Mouse (Mus musculus) heart, embryonic 13.5 days (tissue): ENCODE data around the gene Frmd4a. TPM values are rescaled to one million over a fixed set of nuclear protein-coding genes. Genes with fewer than 3 reads are reported as not detected.

ENCODE experiments used
- ATAC-seq: fragments of 200-750 bp; cut with Nextera tagmentation; 2 replicates; pipeline ENCODE4 v1.8.0; 2017; ENCODE audit warnings: moderate TSS enrichment; ENCODE audit not compliant: insufficient number of reproducible peaks, low FRiP score, low TSS enrichment; ENCODE audit errors: extremely low read depth
- H3K27ac ChIP-seq: fragments of 300-500 bp; sonication (generic); replicated peaks from 2 replicates; pipeline ENCODE4 v1.5.1; 2015; ENCODE audit warnings: moderate library complexity, mild to moderate bottlenecking, inconsistent platforms
- H3K27me3 ChIP-seq: fragments of 300-500 bp; sonication (generic); replicated peaks from 2 replicates; pipeline ENCODE4 v1.6.1; 2015; ENCODE audit warnings: mild to moderate bottlenecking, inconsistent platforms
- H3K36me3 ChIP-seq: fragments of 300-500 bp; sonication (generic); 2 replicates; pipeline ENCODE4 v1.6.1; 2015; ENCODE audit warnings: mild to moderate bottlenecking, inconsistent platforms
- H3K4me1 ChIP-seq: fragments of 300-500 bp; sonication (generic); 2 replicates; pipeline ENCODE4 v1.6.1; 2015; ENCODE audit warnings: inconsistent platforms
- H3K4me2 ChIP-seq: fragments of 300-500 bp; sonication (generic); 2 replicates; pipeline ENCODE4 v1.6.1; 2015; ENCODE audit warnings: inconsistent platforms, mild to moderate bottlenecking, moderate library complexity
- H3K4me3 ChIP-seq: fragments of 300-500 bp; sonication (generic); 2 replicates; pipeline ENCODE4 v1.5.1; 2015; ENCODE audit warnings: moderate library complexity, mild to moderate bottlenecking, inconsistent platforms
- H3K9ac ChIP-seq: fragments of 300-500 bp; sonication (generic); 2 replicates; pipeline ENCODE4 v1.6.1; 2015; ENCODE audit warnings: inconsistent platforms, mild to moderate bottlenecking, moderate library complexity
- H3K9me3 ChIP-seq: fragments of 300-500 bp; sonication (generic); 2 replicates; pipeline ENCODE4 v1.6.1; 2016; ENCODE audit warnings: inconsistent platforms
- WGBS: fragments of 180-500 bp; shearing (Covaris S2); methylation state at CpG from one replicate; pipeline ENCODE4 v1.1.7; 2015; ENCODE audit warnings: mixed read lengths; 5-methylcytosine and 5-hydroxymethylcytosine counted together
- polyA plus RNA-seq: library from polyadenylated mRNA; unstranded; fragments of >200 nt; fragmentation: Nextera tagmentation; extraction: Ambion mirVana; gene quantifications from 2 replicates; pipeline ENCODE4 v1.2.1, GENCODE M21; 2015

Gene Frmd4a
- polyA plus RNA-seq, 1 experiment from 2014 or later, result 15.2 TPM

- peaks cover 16% of the 10 kb centered on the region for H3K4me1 ChIP-seq
- peaks cover 6% of the 10 kb centered on the region for H3K9me3 ChIP-seq
- no peak overlapping the region for H3K4me3 ChIP-seq
- H3K36me3 ChIP-seq, result no peaks in the 10 kb centered on the region
- no peak overlapping the region for H3K4me2 ChIP-seq
- no peak for ATAC-seq
- H3K27ac ChIP-seq, result no peak overlapping the region
- no peaks in the 10 kb centered on the region for H3K27me3 ChIP-seq
- no peak overlapping the region for H3K9ac ChIP-seq
- 76% methylated on average over 6 of the region's 6 CpGs for WGBS
These were observed 149.6 kb downstream of the Frmd4a start for GRCm38 (mm10) chr2:4167131-4167530.

- Histone ChIP-seq H3K9me3 (peaks cover 6% of the 10 kb centered on the region), H3K36me3 (no peaks in the 10 kb centered on the region), H3K27ac (no peak overlapping the region), H3K9ac (no peak overlapping the region), H3K4me3 (no peak overlapping the region), H3K4me1 (peaks cover 16% of the 10 kb centered on the region), H3K4me2 (no peak overlapping the region), H3K27me3 (no peaks in the 10 kb centered on the region)
- no peak for ATAC-seq
- 63% methylated on average over 10 of the region's 10 CpGs for WGBS
These were observed 152.2 kb downstream of the Frmd4a start for GRCm38 (mm10) chr2:4169726-4170125.

GRCm38 (mm10) chr2:4170189-4170588 lies 152.7 kb downstream of the Frmd4a start:
- Histone ChIP-seq H3K36me3 (no peaks in the 10 kb centered on the region), H3K4me1 (peaks cover 16% of the 10 kb centered on the region), H3K4me3 (no peak overlapping the region), H3K27ac (no peak overlapping the region), H3K27me3 (no peaks in the 10 kb centered on the region), H3K9ac (no peak overlapping the region), H3K9me3 (peaks cover 6% of the 10 kb centered on the region), H3K4me2 (no peak overlapping the region)
- no peak for ATAC-seq
- whole genome bisulfite sequencing, result 80% methylated on average over 4 of the region's 4 CpGs

- no peak overlapping the region for H3K4me2 ChIP-seq
- no peaks in the 10 kb centered on the region; the same call in 1 of the 2 replicates for H3K9me3 ChIP-seq
- H3K4me3 ChIP-seq, result no peak overlapping the region
- no peak overlapping the region for H3K9ac ChIP-seq
- H3K4me1 ChIP-seq, result peaks cover 17% of the 10 kb centered on the region
- ATAC-seq, result no peak
- no peak overlapping the region for H3K27ac ChIP-seq
- H3K36me3 ChIP-seq, result no peaks in the 10 kb centered on the region
- WGBS, result 78% methylated on average over 8 of the region's 8 CpGs
- H3K27me3 ChIP-seq, result no peaks in the 10 kb centered on the region
These were observed 167.5 kb downstream of the Frmd4a start for GRCm38 (mm10) chr2:4184991-4185390.

GRCm38 (mm10) chr2:4187521-4187920 lies 170.0 kb downstream of the Frmd4a start:
- WGBS, result 37% methylated on average over 4 of the region's 4 CpGs
- peak overlapping the region; percentile 58 for H3K27ac ChIP-seq
- ATAC-seq, result no peak

GRCm38 (mm10) chr2:4188303-4188702 lies 170.8 kb downstream of the Frmd4a start:
- Histone ChIP-seq H3K36me3 (no peaks in the 10 kb centered on the region), H3K27ac (peak overlapping the region; percentile 58), H3K9me3 (no peaks in the 10 kb centered on the region; the same call in 1 of the 2 replicates), H3K4me3 (no peak overlapping the region), H3K4me2 (no peak overlapping the region), H3K9ac (no peak overlapping the region), H3K4me1 (peaks cover 17% of the 10 kb centered on the region), H3K27me3 (no peaks in the 10 kb centered on the region)
- ATAC-seq, result no peak
- 42% methylated on average over 3 of the region's 3 CpGs for WGBS

More at GRCm38 (mm10) chr2:4187521-4187920, 170.0 kb downstream of the Frmd4a start:
- H3K4me2 ChIP-seq, result no peak overlapping the region
- no peaks in the 10 kb centered on the region for H3K27me3 ChIP-seq
- no peaks in the 10 kb centered on the region; the same call in 1 of the 2 replicates for H3K9me3 ChIP-seq
- no peaks in the 10 kb centered on the region for H3K36me3 ChIP-seq
- no peak overlapping the region for H3K4me3 ChIP-seq
- no peak overlapping the region for H3K9ac ChIP-seq
- peaks cover 17% of the 10 kb centered on the region for H3K4me1 ChIP-seq

GRCm38 (mm10) chr2:4190345-4190744 lies 172.8 kb downstream of the Frmd4a start:
- 81% methylated on average over 3 of the region's 3 CpGs for WGBS
- H3K4me1 ChIP-seq, result peaks cover 17% of the 10 kb centered on the region
- H3K27ac ChIP-seq, result no peak overlapping the region
- ATAC-seq, result no peak
- H3K9me3 ChIP-seq, result no peaks in the 10 kb centered on the region; the same call in 1 of the 2 replicates
- H3K9ac ChIP-seq, result no peak overlapping the region
- H3K36me3 ChIP-seq, result no peaks in the 10 kb centered on the region
- no peaks in the 10 kb centered on the region for H3K27me3 ChIP-seq
- H3K4me3 ChIP-seq, result no peak overlapping the region
- H3K4me2 ChIP-seq, result no peak overlapping the region

GRCm38 (mm10) chr2:4190995-4191394 lies 173.5 kb downstream of the Frmd4a start:
- Histone ChIP-seq H3K9me3 (no peaks in the 10 kb centered on the region; the same call in 1 of the 2 replicates), H3K4me2 (no peak overlapping the region), H3K9ac (no peak overlapping the region), H3K27me3 (no peaks in the 10 kb centered on the region), H3K4me1 (peaks cover 17% of the 10 kb centered on the region), H3K36me3 (no peaks in the 10 kb centered on the region), H3K27ac (no peak overlapping the region), H3K4me3 (no peak overlapping the region)
- 66% methylated on average over 5 of the region's 5 CpGs for WGBS
- no peak for ATAC-seq

- H3K27ac ChIP-seq, result no peak overlapping the region
- no peak for ATAC-seq
- no peak overlapping the region for H3K4me2 ChIP-seq
- H3K27me3 ChIP-seq, result no peaks in the 10 kb centered on the region
- no peak overlapping the region for H3K9ac ChIP-seq
- H3K4me3 ChIP-seq, result no peak overlapping the region
- no peaks in the 10 kb centered on the region for H3K9me3 ChIP-seq
- no peaks in the 10 kb centered on the region for H3K36me3 ChIP-seq
- H3K4me1 ChIP-seq, result peaks cover 4% of the 10 kb centered on the region
These were observed 175.7 kb downstream of the Frmd4a start for GRCm38 (mm10) chr2:4193206-4193605.

GRCm38 (mm10) chr2:4194324-4195014 lies 177.0 kb downstream of the Frmd4a start:
- no peaks in the 10 kb centered on the region for H3K4me1 ChIP-seq
- no peak overlapping the region for H3K4me3 ChIP-seq
- 69% methylated on average over 9 of the region's 9 CpGs for WGBS
- H3K27me3 ChIP-seq, result no peaks in the 10 kb centered on the region
- no peak for ATAC-seq
- H3K9me3 ChIP-seq, result no peaks in the 10 kb centered on the region
- no peak overlapping the region for H3K27ac ChIP-seq
- no peak overlapping the region for H3K9ac ChIP-seq
- H3K36me3 ChIP-seq, result no peaks in the 10 kb centered on the region
- no peak overlapping the region for H3K4me2 ChIP-seq

GRCm38 (mm10) chr2:4196041-4196440 lies 178.5 kb downstream of the Frmd4a start:
- no peak overlapping the region for H3K27ac ChIP-seq
- no peak overlapping the region for H3K9ac ChIP-seq
- no peak for ATAC-seq

GRCm38 (mm10) chr2:4209234-4209633 lies 191.7 kb downstream of the Frmd4a start:
- no peaks in the 10 kb centered on the region for H3K9me3 ChIP-seq
- H3K27me3 ChIP-seq, result no peaks in the 10 kb centered on the region
- H3K4me1 ChIP-seq, result no peaks in the 10 kb centered on the region
- no peak for ATAC-seq
- H3K27ac ChIP-seq, result no peak overlapping the region
- H3K9ac ChIP-seq, result no peak overlapping the region
- 78% methylated on average over 7 of the region's 7 CpGs for WGBS
- H3K4me2 ChIP-seq, result no peak overlapping the region
- H3K4me3 ChIP-seq, result no peak overlapping the region
- no peaks in the 10 kb centered on the region for H3K36me3 ChIP-seq

More at GRCm38 (mm10) chr2:4196041-4196440, 178.5 kb downstream of the Frmd4a start:
- no peaks in the 10 kb centered on the region for H3K4me1 ChIP-seq
- H3K4me3 ChIP-seq, result no peak overlapping the region
- no peak overlapping the region for H3K4me2 ChIP-seq
- no peaks in the 10 kb centered on the region for H3K27me3 ChIP-seq
- 70% methylated on average over 4 of the region's 4 CpGs for WGBS
- H3K36me3 ChIP-seq, result no peaks in the 10 kb centered on the region
- H3K9me3 ChIP-seq, result no peaks in the 10 kb centered on the region
